Mouse (Mus musculus) stomach, embryonic 14.5 days (tissue): ENCODE results near the gene Lpo. TPM values are rescaled to one million over a fixed set of nuclear protein-coding genes. Genes with fewer than 3 reads are reported as not detected.
"Not testable (repeated sequence)": the region's sequence is repeated elsewhere in the genome, so short reads cannot be mapped to it uniquely, and the experiment has no call there.

Source experiments
- ATAC-seq: fragments of 200-750 bp; cut with Nextera tagmentation; 2 replicates; pipeline ENCODE4 v1.8.0; 2017; ENCODE audit warnings: low read depth, moderate TSS enrichment; ENCODE audit not compliant: insufficient number of reproducible peaks, insufficient read depth, low FRiP score
- H3K27ac ChIP-seq: fragments of 300-500 bp; sonication (generic); 2 replicates; pipeline ENCODE4 v1.5.1; 2014; ENCODE audit warnings: mild to moderate bottlenecking, low read length, moderate library complexity, mixed read lengths
- H3K27me3 ChIP-seq: fragments of 300-500 bp; sonication (generic); 2 replicates; pipeline ENCODE4 v1.6.1; 2014; ENCODE audit warnings: low read length, control low read depth, mixed read lengths; ENCODE audit not compliant: control insufficient read depth, insufficient read depth
- H3K36me3 ChIP-seq: fragments of 300-500 bp; sonication (generic); 2 replicates; pipeline ENCODE4 v1.6.1; 2014; ENCODE audit warnings: mild to moderate bottlenecking, control low read depth, low read length, moderate library complexity, mixed read lengths; ENCODE audit not compliant: control insufficient read depth, insufficient read depth
- H3K4me1 ChIP-seq: fragments of 300-500 bp; sonication (generic); 2 replicates; pipeline ENCODE4 v1.6.1; 2014; ENCODE audit warnings: low read length, control low read depth, mixed read lengths; ENCODE audit not compliant: control insufficient read depth, insufficient read depth
- H3K4me2 ChIP-seq: fragments of 300-500 bp; sonication (generic); replicated peaks from 2 replicates; pipeline ENCODE4 v1.6.1; 2014; ENCODE audit warnings: low read depth, low read length, control low read depth
- H3K4me3 ChIP-seq: fragments of 300-500 bp; sonication (generic); 2 replicates; pipeline ENCODE4 v1.5.1; 2014; ENCODE audit warnings: low read depth, low read length, control low read depth
- H3K9ac ChIP-seq: fragments of 300-500 bp; sonication (generic); replicated peaks from 2 replicates; pipeline ENCODE4 v1.6.1; 2014; ENCODE audit warnings: low read depth, mild to moderate bottlenecking, control low read depth, low read length, moderate library complexity, mixed read lengths
- H3K9me3 ChIP-seq: fragments of 300-500 bp; sonication (generic); 2 replicates; pipeline ENCODE4 v1.6.1; 2016; ENCODE audit warnings: low read depth, low read length, control low read depth; ENCODE audit not compliant: control insufficient read depth
- WGBS: fragments of 180-500 bp; shearing (Covaris S2); extraction: QIAGEN DNeasy Blood & Tissue Kit; methylation state at CpG from one replicate; pipeline ENCODE4 v1.1.7; 2014; 5-methylcytosine and 5-hydroxymethylcytosine counted together
- polyA plus RNA-seq: library from polyadenylated mRNA; unstranded; fragments of >200 nt; fragmentation: Nextera tagmentation; extraction: Ambion mirVana; gene quantifications from 2 replicates; pipeline ENCODE4 v1.2.1, GENCODE M21; 2014

The Lpo gene
- polyA plus RNA-seq, result 0.14 and 0.25 TPM in 2 replicates

GRCm38 (mm10) chr11:87828239-87828900 lies at the start of gene Lpo:
TSS of gene Lpo (minus strand) at chr11:87828289.
- no peaks in the 10 kb centered on the region for H3K4me1 ChIP-seq
- no peak within 1 kb of the TSS for H3K4me2 ChIP-seq
- H3K9ac ChIP-seq, result no peak within 1 kb of the TSS
- no peaks in the 10 kb centered on the region for H3K36me3 ChIP-seq
- H3K4me3 ChIP-seq, result no peak within 1 kb of the TSS
- WGBS, result 56% methylated on average over 10 of the region's 10 CpGs
- ATAC-seq, result no peak
- H3K27me3 ChIP-seq, result no peaks in the 10 kb centered on the region
- H3K27ac ChIP-seq, result no peak within 1 kb of the TSS
- H3K9me3 ChIP-seq, result no peaks in the 10 kb centered on the region

- 78% methylated on average over 6 of the region's 6 CpGs for WGBS
- no peak within 1 kb of the TSS for H3K4me2 ChIP-seq
- H3K27ac ChIP-seq, result no peak within 1 kb of the TSS
- H3K9me3 ChIP-seq, result no peaks in the 10 kb centered on the region
- H3K4me1 ChIP-seq, result no peaks in the 10 kb centered on the region
- no peak within 1 kb of the TSS for H3K9ac ChIP-seq
- H3K27me3 ChIP-seq, result no peaks in the 10 kb centered on the region
- H3K4me3 ChIP-seq, result no peak within 1 kb of the TSS
- no peaks in the 10 kb centered on the region for H3K36me3 ChIP-seq
- ATAC-seq, result no peak
Observed at GRCm38 (mm10) chr11:87875436-87875835, 47.3 kb upstream of the Lpo start, which contains the start of gene Epx. TSS of gene Epx (minus strand) at chr11:87875536.

DNA sequence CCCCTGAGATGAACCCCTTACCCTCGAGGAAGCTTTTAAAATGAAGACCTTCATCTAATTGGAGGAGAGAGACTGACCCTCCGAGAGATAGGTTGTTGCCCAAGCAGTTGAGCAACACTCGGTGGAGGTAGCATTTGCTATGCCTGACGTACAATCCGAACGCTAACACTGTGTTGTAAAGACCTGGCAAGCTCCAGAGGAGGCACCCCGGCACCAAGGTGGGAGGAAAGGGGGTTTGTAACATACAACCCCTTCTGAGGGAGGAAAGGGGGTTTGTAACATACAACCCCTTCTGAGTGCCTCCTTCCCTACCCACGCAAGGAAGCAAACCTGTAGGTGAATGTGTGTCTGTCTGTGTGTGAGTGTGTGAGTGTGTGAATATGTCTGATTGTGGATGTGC lies 43.7 kb upstream of the Lpo start:
- no peak for ATAC-seq
- 34% methylated on average over 8 of the region's 8 CpGs for WGBS
- no peaks in the 10 kb centered on the region for H3K9me3 ChIP-seq

DNA sequence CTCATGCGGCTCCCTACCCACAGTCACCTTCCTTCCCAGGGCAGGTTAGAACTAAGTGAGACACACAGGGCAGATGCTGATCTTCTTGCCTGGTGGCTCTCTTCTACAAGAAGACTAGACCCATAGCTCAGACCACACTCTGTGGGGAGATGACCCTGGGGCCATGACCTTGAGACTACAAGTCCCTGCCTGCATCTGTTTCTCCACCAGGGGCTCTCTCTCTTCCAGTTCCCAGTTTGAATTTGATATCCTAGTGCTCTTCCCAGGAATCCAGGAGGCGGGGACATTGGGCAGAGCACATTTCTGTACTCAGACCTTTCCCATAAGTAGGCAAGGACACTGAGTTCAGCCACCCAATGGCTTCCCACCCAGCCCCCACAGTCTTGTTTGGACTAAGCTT lies 42.0 kb upstream of the Lpo start:
- H3K4me3 ChIP-seq, result no peak overlapping the region
- WGBS, result 67% methylated on average over 2 of the region's 2 CpGs
- ATAC-seq, result no peak
- no peaks in the 10 kb centered on the region for H3K27me3 ChIP-seq
- no peak overlapping the region for H3K27ac ChIP-seq
- no peaks in the 10 kb centered on the region for H3K4me1 ChIP-seq
- no peak overlapping the region for H3K9ac ChIP-seq
- no peaks in the 10 kb centered on the region for H3K36me3 ChIP-seq
- H3K9me3 ChIP-seq, result no peaks in the 10 kb centered on the region
- H3K4me2 ChIP-seq, result no peak overlapping the region

More for the DNA sequence above, 43.7 kb upstream of the Lpo start:
- Histone ChIP-seq H3K27ac (no peak overlapping the region), H3K4me1 (no peaks in the 10 kb centered on the region), H3K4me3 (no peak overlapping the region), H3K9ac (no peak overlapping the region), H3K4me2 (no peak overlapping the region), H3K36me3 (no peaks in the 10 kb centered on the region), H3K27me3 (no peaks in the 10 kb centered on the region)

GRCm38 (mm10) chr11:87866891-87867290 lies 38.8 kb upstream of the Lpo start:
- H3K9ac ChIP-seq, H3K9me3 ChIP-seq, H3K27ac ChIP-seq, H3K27me3 ChIP-seq, ATAC-seq, H3K4me2 ChIP-seq, H3K4me3 ChIP-seq, H3K4me1 ChIP-seq: not testable (repeated sequence)
- 88% methylated on average over 1 of the region's 2 CpGs for WGBS
- H3K36me3 ChIP-seq, result peaks cover 11% of the 10 kb centered on the region

DNA sequence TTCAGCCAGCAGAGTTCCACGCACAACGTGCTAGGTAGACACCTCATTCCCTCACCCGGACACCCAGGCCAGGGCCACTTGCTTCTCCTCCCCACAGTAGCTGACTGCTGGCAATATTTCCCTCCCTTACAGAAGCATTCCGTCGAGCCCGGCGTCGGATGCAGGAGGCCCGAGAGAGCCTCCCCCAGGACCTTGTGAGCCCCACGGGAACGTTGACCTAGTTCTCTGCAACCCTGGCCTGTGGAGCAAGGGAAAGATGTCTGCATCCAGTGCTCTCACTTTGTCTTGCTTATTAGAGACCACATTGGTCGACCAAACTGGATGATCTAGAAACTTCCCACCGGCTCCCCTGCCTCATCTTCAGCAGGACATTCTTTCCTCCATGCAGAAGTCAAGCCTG lies 34.7 kb upstream of the Lpo start:
- Histone ChIP-seq H3K36me3 (peaks cover 11% of the 10 kb centered on the region), H3K4me2 (no peak overlapping the region), H3K4me3 (no peak overlapping the region), H3K9ac (no peak overlapping the region), H3K27me3 (no peaks in the 10 kb centered on the region), H3K9me3 (no peaks in the 10 kb centered on the region), H3K27ac (no peak overlapping the region), H3K4me1 (no peaks in the 10 kb centered on the region)
- ATAC-seq, result no peak
- 93% methylated on average over 13 of the region's 13 CpGs for WGBS

DNA sequence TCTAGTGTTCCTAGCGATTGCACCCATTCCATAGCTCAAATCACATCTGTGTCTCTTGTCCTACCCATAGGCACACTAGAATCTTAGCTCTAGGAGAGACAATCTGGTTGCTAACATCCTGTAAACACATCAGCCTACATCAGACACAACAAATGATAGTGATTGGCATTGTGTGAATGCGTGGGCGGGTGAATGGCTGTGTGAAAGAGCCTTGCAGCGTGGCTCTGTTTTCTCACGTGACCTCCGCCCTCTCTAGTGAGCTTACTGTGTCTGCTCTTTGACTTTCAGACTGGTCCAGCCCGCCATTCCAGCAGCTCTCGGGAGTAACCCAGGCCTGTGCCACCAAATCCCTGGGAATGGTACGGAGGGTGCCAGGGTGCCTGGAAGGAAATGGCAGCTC lies 32.3 kb upstream of the Lpo start:
- Histone ChIP-seq H3K4me1 (no peaks in the 10 kb centered on the region), H3K4me2 (no peak overlapping the region), H3K9ac (no peak overlapping the region), H3K27ac (no peak overlapping the region), H3K4me3 (no peak overlapping the region), H3K27me3 (no peaks in the 10 kb centered on the region), H3K9me3 (no peaks in the 10 kb centered on the region), H3K36me3 (peaks cover 16% of the 10 kb centered on the region)
- 84% methylated on average over 9 of the region's 9 CpGs for WGBS
- no peak for ATAC-seq

- H3K4me2 ChIP-seq, result no peak overlapping the region
- H3K9me3 ChIP-seq, result no peaks in the 10 kb centered on the region
- H3K4me1 ChIP-seq, result no peaks in the 10 kb centered on the region
- no peaks in the 10 kb centered on the region for H3K27me3 ChIP-seq
- H3K36me3 ChIP-seq, result peaks cover 16% of the 10 kb centered on the region
- H3K27ac ChIP-seq, result no peak overlapping the region
- no peak overlapping the region for H3K9ac ChIP-seq
- 85% methylated on average over 11 of the region's 11 CpGs for WGBS
- no peak overlapping the region for H3K4me3 ChIP-seq
- ATAC-seq, result no peak
Observed at GRCm38 (mm10) chr11:87859273-87859672, 31.2 kb upstream of the Lpo start.

GRCm38 (mm10) chr11:87854550-87854949 lies 26.5 kb upstream of the Lpo start:
- peaks cover 7% of the 10 kb centered on the region; the same call in 1 of the 2 replicates for H3K4me1 ChIP-seq
- no peak for ATAC-seq
- 86% methylated on average over 7 of the region's 7 CpGs for WGBS

More at GRCm38 (mm10) chr11:87854550-87854949, 26.5 kb upstream of the Lpo start:
- Histone ChIP-seq H3K9ac (no peak overlapping the region), H3K27ac (no peak overlapping the region), H3K36me3 (peaks cover 5% of the 10 kb centered on the region; the same call in 1 of the 2 replicates), H3K4me3 (no peak overlapping the region), H3K9me3 (no peaks in the 10 kb centered on the region), H3K27me3 (no peaks in the 10 kb centered on the region), H3K4me2 (no peak overlapping the region)
